Mouse (Mus musculus) brain, embryonic 14.5 days (tissue): Measurements from ENCODE around the gene Prcd.

ENCODE experiments used
- CTCF ChIP-seq: fragments of 200-500 bp; IDR thresholded peaks from 2 replicates; pipeline ENCODE4 v1.5.1; 2012; ENCODE audit warnings: inconsistent platforms, mild to moderate bottlenecking, moderate library complexity, borderline replicate concordance; ENCODE audit not compliant: insufficient read depth, insufficient read length; ENCODE audit errors: extremely low read depth
- POLR2A ChIP-seq: fragments of 200-500 bp; IDR thresholded peaks from 2 replicates; pipeline ENCODE4 v1.6.1; 2012; ENCODE audit warnings: mild to moderate bottlenecking, inconsistent platforms, borderline replicate concordance; ENCODE audit not compliant: poor library complexity, insufficient read depth, insufficient read length, severe bottlenecking; ENCODE audit errors: extremely low read depth

- TF ChIP-seq CTCF = no peak
- no peak for TF ChIP-seq POLR2A
Observed at GRCm38 (mm10) chr11:116653234-116653633, at the start of gene Prcd.
